Mouse (Mus musculus) testis, postnatal 14 days (tissue): ENCODE results near the gene 1810055G02Rik.

Experiments used
- DNase-seq: peaks from one replicate; pipeline ENCODE4 v3.0.0; 2021; ENCODE audit warnings: low spot score

The 1810055G02Rik gene

GRCm38 (mm10) chr19:3743362-3743761 is 35.3 kb downstream of the 1810055G02Rik start:
- no peak for DNase-seq

DNA sequence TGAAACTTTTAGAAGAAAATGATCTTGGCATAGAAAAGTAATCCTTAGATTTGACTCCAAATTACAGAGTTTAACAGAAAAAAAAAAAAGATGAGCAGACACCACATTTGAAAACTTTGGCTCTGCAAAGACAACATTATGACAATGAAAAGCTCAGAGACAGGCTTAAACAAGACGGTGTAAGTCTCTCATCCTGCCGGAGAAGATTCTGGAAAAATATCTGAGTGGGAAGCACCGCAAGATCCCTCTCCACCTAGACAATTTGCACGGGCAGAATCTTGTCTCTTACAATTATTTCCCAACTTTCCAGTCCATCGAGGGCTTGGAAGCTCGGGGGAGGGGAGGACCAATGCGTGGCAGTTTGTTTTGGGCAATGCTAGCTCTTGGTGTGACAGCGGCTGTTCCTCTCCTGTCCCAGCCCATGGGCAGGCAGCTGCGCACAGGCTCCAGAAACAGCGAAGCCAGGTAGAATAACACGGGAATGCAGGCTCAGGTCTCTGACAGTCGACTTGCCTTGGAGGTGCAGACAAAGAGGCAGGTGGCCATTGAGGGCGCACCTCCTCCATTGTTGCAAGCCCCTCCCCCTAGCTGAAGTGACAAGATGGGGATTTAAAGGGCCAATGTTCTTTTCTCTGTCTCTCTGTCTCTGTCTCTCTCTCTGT is 35.9 kb downstream of the 1810055G02Rik start:
- no peak for DNase-seq

GRCm38 (mm10) chr19:3752621-3753239 is 44.6 kb downstream of the 1810055G02Rik start:
- no peak for DNase-seq

DNA sequence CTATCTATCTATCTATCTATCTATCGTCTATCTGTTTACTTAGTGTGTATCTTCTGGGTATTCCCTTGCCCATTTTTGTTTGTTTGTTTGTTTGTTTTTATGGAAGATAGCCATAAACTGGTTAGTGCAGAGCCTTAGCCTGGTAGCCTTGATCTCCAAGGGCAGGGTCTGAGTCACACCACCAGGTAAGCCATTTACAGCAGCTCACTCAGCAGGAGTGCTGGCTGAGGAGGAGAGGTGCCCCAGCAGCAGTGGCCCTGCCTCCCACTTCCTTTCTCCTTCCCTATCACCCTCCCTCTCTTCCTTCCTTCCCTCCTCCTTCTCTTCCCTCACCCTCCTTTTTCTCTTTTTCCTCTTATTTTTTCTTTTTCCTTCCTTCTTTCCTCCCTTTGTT is 45.1 kb downstream of the 1810055G02Rik start:
- DNase-seq: no peak

GRCm38 (mm10) chr19:3753738-3754137 is 45.6 kb downstream of the 1810055G02Rik start:
- no peak for DNase-seq

DNA sequence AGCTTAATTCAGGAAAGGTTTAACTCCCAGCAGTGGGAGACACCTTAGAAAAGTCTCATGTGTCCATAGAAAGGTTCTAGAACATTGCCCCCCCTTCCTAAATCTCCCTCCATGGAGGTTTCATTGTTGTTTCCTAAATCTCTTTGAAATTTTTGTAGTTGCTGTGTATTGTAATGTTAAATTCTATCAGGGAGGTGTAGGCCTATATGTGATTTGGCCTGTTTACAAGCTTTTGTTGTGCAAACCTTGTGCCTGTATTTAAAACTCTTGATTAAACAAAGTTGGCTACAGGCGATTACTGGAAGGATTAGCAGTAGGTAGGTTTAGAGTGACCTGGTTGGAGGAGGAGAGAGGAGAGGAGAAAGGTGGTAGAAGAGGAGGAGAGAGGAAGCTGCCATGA is 49.8 kb downstream of the 1810055G02Rik start:
- DNase-seq: no peak

DNA sequence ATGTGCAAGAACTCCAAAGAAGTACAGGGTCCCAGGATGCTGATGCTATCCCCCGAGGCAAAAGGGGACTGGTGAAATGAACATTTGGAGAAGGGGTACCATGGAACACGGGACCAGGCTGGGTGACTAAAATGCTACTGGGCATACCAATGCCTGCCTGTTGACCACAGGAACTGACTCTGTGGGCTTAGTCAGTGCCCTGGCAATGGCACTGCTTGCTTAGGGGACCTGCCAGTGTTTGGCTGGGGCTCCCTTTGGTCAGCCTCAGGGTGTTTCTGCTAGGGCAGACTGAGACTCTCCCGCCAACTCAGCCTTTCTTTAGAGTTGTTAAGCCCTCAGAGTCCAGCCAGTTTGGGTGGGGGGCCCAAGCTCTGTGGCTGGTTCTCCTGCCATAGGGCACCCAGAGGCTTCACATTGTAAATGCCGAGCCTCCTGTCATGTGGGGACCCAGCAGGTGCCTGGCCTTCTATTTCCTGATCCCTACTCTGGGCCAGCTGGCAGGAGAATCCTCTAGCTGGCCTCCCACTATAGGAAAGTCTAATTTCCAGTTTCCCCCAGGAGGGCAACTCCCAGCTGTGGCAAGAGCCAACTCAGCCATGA is 57.2 kb downstream of the 1810055G02Rik start:
- DNase-seq: no peak

- DNase-seq: no peak
Observed at GRCm38 (mm10) chr19:3766378-3766777, 58.3 kb downstream of the 1810055G02Rik start.

DNA sequence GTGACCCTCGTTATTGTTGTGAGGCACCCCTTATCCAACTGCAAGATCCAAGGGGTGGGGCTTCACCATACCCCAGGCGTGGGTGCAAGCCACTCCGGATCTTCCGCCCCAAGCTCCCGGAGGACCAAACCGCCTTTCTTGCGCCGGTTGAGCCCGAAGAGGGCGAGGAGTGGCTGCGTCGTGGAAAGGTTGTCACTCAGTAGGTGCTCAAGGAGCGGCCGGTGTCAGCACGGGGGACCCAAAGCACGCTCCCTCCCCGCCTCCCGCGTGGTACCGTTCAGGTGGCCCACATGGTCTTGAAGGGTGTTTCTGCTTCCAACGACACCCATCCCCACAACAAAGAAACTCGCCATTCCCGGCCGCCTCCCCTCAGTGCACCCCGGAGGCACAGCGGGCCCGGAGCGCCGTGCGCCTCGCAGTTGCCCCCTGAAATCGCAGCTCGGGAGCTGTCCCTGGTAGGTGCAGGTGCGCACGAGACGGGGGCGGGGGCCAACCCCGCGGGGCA is 59.2 kb downstream of the 1810055G02Rik start, which contains the start of gene Kmt5b:
Kmt5b (plus strand) TSS at position 146 of the 505 bp plus-strand sequence.
- DNase-seq: no peak
